Mouse (Mus musculus): ENCODE data around the gene Ranbp9. TPM values are rescaled to one million over a fixed set of nuclear protein-coding genes. Genes with fewer than 3 reads are reported as not detected.

Gene Ranbp9
- total RNA-seq, 2 experiments from 2014 or later = 102 to 105 TPM

DNA sequence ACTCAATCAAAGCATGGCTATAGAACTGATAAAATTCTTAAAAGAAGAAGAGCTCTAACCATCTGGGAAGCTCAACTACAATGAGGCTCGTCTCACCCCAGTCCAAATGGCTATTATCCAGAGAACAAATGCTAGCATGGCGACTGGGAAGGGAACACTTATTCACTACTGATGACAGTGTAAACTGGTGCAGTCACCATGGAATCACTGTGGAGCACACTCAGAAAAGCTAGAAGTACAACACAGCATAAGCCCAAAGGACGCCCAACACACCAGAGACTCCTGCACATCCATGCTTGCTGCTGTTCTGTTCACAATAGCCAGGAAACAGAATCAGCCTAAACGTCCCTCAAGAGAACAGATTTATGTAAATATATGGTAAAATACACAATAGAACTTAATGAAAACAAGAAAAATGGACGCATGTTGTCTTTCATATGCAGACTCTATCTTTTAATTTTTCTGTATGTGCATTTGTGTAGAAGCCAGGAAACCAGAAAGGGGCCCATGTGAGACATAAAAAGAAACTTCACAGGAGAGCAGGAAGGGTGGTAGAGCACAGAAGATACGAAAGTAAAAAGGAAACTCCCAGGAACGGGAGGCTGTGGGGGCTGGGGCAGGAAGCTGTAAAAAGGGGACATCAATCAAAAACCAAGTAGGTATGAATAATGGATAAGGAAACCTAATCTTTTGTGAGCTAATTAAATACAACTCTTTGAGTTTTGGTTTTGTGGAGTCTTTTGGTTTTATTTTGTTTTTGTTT, 28.1 kb downstream of the Ranbp9 start:
- no peak for DNase-seq (ENCODE audit: low spot score in 2 of 2)

DNA sequence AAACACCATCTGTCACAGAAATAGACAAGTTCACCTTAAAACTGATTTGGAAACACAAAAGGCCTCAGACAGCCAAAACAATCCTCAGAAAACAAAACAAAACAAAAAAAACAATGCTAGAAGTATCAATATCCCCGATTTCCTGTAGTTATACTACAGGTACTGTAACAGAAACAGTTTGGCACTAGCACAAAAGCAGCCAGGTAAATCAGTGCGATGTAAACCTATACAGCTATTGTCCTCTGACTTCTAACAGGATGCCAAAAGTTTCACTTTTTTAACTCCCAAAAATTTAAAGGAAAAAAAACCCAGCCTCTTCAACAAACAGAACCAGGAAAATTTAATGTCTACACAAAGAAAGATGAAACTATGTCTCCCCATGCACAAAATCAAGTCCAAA, 28.9 kb downstream of the Ranbp9 start:
- no peak for DNase-seq (ENCODE audit: low spot score in 2 of 2)

DNA sequence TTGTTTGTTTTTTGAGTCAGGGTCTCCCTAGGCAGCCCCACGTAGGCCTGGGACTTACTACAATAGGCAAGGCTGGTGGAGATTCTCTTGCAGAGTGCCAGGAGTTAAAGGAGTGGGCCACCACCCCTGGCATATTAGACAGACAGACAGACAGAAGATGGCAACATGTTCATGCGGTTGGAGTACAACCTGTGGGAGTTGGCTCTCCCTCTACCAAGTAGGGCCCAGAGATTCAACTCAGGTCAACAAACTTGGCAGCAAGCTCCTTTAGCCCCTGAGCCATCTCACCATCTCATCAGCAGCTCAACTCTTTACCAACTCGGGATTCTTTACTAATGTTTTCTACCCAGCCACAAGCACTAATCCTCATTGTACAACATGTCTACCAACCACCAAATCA, 30.4 kb downstream of the Ranbp9 start:
- no peak for DNase-seq (ENCODE audit: low spot score in 2 of 2)

DNA sequence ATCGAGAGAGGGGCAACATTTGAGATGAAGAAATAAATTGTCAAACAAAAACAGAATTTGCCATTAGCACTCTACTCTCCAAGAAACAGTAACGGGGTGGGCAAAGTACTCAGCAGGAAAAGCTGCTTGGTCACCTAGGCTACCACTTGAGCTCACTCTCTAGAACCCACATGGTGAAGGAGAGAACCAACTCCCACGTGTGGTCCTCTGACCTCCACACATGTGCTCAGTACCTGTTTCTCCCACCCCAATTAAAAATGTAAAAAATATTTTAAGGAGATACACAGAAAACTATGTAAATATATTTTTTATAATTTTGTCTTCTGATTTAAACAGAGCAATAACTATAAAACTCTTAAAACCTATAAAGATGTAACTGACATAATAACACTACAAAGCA, 33.4 kb downstream of the Ranbp9 start:
- no peak for DNase-seq (ENCODE audit: low spot score in 2 of 2)

GRCm38 (mm10) chr13:43445754-43446153, 35.3 kb downstream of the Ranbp9 start:
- no peak for DNase-seq (ENCODE audit: low spot score in 2 of 2)

GRCm38 (mm10) chr13:43444717-43445116, 36.4 kb downstream of the Ranbp9 start:
- DNase-seq (ENCODE audit: low spot score in 2 of 2) = no peak

DNA sequence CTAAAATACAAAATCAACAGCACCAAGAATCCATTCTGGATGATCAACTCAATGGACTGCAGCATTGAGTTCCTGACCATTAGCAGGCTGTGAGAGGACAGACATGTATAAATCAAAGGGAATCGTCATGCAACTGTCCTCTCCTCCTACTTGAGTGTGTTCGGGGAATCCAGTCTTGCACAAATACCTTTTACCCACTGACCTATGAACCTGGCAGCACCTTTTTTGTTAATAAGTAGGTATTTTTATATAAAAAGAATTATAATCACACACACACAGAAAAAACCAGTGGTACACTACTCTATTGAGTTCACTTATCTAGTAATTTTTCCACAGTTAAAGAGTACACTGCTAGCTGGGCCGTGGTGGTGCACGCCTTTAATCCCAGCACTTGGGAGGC, 37.4 kb downstream of the Ranbp9 start:
- no peak for DNase-seq (ENCODE audit: low spot score in 2 of 2)

- DNase-seq (ENCODE audit: low spot score in 2 of 2) = no peak
Observed at GRCm38 (mm10) chr13:43442551-43442950, 38.5 kb downstream of the Ranbp9 start.

DNA sequence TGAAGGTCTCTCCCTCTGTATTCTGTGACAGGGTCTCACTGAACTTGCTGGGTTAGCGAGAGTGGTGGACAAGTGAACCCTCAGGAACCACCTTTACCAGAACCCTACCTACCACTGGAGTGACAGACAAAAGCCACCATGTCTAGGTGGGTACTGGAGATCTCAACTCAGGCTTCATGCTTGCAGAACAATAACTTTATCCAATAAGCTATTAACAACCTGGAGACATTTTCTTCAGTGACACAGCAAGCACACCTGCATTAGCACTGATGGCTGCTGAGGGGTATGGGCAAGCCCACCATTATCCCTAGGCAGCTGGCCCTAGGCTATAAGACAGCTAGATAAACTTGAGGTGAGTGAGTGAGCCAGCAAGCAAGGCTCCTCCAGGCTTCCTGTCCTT, 40.7 kb downstream of the Ranbp9 start:
- no peak for DNase-seq (ENCODE audit: low spot score in 2 of 2)

DNA sequence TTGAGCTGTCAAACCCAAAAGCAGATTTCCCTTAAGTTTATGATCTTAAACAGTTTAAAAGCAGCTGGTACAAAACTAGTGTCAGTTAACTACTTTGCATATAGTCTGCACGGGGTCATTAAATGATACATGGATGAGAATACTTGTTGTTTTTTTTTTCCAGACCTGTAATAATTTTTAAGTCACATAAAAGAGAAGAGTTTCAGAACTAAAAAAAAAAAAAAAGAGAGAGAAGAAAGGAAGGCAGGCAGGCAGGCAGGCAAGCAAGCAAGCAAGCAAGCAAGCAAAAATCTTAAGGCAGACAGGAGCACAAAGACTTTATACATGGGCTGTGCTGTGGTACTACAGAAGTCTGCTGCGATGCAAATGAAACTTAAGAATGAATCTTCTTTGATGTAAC, 47.7 kb downstream of the Ranbp9 start:
- DNase-seq (ENCODE audit: low spot score in 2 of 2) = no peak

DNA sequence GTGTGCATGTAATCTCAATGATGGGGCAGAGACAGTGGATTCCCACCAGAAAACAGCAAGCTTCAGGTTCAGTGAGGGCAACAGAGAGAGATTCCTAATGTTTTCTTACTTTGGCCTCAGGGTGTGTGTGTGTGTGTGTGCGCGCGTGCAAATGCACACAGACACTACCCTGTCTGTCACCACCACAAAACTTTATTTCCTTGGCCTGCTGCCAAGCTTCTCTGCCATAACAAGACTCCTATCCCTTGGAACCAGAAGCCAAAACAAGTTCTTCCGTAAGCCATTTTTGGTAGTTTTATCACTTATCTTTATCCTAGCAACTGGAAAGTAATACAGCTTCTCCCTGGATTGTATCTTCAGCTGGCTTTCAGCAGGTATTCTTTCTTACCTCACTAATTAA, 52.6 kb downstream of the Ranbp9 start:
- DNase-seq (ENCODE audit: low spot score in 2 of 2) = no peak

DNA sequence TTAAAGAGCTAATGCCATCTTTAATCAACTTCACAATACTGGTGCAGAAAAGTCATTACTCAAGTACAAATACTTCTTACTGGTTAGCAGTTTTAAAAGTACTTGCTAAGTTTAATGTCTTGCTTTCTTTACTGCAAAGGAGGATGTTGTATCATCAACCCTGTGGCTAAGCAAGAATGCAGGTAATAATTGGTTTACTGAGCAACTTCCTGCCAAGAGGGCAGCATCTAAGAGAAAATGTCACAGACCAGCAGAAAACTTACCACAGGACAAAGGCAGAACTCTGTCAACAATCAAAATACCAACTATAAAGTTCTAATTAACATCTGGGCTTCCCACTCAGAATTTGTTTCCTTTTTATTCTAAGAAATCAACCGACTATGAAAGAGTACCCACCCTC, 65.8 kb downstream of the Ranbp9 start:
- DNase-seq (ENCODE audit: low spot score in 2 of 2) = no peak

GRCm38 (mm10) chr13:43413611-43414010, 67.5 kb downstream of the Ranbp9 start:
- no peak for DNase-seq (ENCODE audit: low spot score in 2 of 2)

DNA sequence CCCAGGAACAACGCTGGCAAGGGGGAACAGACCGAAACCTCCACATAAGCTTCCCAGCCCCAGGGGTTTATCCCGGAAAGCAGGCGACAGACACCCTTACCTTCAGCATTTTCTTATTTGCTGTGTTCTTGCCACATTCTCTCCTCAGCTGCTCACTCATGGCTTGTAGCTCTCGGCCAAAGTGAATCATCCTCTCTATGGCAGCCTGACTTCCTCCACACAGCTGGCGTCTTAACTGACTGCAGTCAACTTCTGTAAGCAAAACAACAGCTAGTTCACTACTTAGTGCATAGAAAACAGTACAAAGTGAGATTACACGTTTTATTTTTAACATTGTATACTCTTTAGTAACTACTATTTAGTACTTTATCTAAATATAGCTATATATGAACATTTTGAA, 68.8 kb downstream of the Ranbp9 start:
- no peak for DNase-seq (ENCODE audit: low spot score in 2 of 2)

DNA sequence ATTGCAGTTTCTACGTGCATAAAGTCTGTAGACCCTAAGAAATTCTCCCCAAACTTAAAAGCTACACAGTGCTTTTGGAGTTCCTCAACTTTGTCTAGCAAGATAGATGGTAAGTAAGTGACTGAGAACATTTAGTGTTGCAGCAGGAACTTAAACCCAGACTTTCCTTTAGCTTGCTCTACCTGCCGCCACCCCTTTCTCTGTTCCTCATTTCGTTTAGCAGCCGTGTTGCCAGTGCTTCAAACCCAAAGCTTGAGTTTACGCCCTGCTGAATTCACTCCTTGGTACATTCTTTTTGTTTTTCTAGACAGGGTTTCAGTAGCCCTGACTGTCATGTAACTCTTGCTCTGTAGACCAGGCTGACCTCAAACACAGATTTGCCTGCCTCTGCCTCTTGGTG, 81.5 kb downstream of the Ranbp9 start:
- DNase-seq (ENCODE audit: low spot score in 2 of 2) = no peak

DNA sequence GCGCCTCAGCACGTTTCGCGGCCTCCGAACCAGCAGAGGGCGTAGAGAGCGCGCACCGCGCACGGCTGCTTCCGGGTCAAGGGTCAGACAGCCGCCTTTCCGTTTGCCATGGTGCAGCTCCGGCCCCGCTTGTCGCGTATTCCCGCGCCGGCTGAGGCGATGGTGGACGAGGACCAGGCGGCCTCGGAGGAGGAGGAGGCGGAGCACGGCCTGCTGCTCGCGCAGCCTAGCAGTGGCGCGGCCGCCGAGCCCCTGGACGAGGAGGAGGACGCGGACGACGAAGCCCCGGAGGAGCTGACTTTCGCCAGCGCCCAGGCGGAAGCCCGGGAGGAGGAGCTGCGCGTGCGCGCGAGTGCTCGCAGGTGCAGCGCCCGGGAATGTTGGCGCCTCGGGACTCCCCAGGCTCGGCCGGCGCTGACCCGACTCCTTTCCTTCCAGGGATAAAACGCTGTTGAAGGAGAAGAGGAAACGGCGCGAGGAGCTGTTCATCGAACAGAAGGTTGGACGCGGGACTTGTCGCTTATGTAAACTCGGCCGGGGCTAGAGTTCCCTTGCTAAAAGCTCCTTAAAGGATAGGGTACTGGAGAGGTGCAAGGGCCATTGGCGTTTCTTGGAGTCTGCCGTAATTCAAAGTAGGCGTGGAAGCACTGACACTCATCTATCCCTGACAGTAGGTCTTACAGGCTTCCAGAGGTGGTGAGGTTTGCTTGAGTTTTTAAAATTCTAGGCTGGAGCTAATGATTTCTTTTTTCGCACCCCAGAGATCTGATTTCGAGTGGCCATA, 82.6 kb downstream of the Ranbp9 start, which contains the start of gene Nol7:
Nol7 (plus strand) TSS at position 94 of the 784 bp plus-strand sequence.
- peak; percentile 96 to 97 for DNase-seq (ENCODE audit: low spot score in 2 of 2)

DNA sequence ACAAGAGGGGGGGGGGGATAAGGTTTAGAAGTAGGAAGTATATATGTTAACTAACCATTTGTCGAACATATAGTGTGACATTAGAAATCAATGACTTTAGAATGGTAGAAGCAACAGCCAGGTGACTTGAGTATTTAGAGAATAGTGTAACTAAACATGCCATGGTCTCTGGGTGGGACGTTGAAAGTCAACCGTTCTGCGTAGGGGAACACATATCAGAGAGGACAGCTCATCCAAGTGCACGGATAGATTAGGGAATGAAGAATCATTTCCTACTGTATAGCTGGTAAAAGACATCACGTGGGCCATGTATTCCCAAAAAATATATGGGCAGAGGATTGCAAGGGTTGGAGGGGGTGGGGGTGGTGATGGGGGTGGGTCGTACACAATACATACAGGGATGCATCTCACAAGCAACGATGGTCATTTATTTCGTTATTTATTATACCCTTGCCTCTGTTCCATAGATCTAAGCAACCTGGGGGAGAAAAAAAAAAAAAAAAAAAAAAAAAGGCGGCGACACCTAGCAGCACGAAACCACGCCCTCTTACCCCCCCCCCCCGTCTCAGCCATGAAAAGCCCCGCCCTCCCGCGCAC, 83.3 kb downstream of the Ranbp9 start:
- DNase-seq (ENCODE audit: low spot score in 2 of 2) = no peak

- DNase-seq (ENCODE audit: low spot score in 2 of 2) = no peak
Observed at GRCm38 (mm10) chr13:43385321-43385720, 95.8 kb downstream of the Ranbp9 start.

GRCm38 (mm10) chr13:43379989-43380388, 101.1 kb downstream of the Ranbp9 start:
- no peak for DNase-seq (ENCODE audit: low spot score in 2 of 2)

GRCm38 (mm10) chr13:43374918-43375432, 106.1 kb downstream of the Ranbp9 start:
- DNase-seq (ENCODE audit: low spot score in 2 of 2) = no peak

GRCm38 (mm10) chr13:43374205-43374604, 106.9 kb downstream of the Ranbp9 start:
- DNase-seq (ENCODE audit: low spot score in 2 of 2) = no peak

- DNase-seq (ENCODE audit: low spot score in 2 of 2) = no peak
Observed at GRCm38 (mm10) chr13:43372892-43373291, 108.2 kb downstream of the Ranbp9 start.
